Comparison of ENCODE assay signal across 11 mouse cellular contexts in genomic region chr6:122662551-122663264, GRCm38 (mm10). TPM values are rescaled to one million over a fixed set of nuclear protein-coding genes. Genes with fewer than 3 reads are reported as not detected.
DNase-seq lines count a peak whose midpoint lies in the region; ATAC-seq lines count a peak whose summit lies in the region.
"Had no signal": no experiment of that assay in that cellular context is flagged by ENCODE, and none has a peak within 500 bp of the region (broad histone marks: within the 10 kb centered on the region; RNA-seq: fewer than 3 reads in every experiment).

No protein-coding gene starts in this region.

- 23% methylated on average over 22 of the region's 22 CpGs for WGBS in neural tube, embryonic 12.5 days
- WGBS in stomach, embryonic 15.5 days, result 30% methylated on average over 22 of the region's 22 CpGs

- no peak overlapping the region for H3K9ac ChIP-seq in neural tube, embryonic 12.5 days
- no peak overlapping the region for H3K9ac ChIP-seq in stomach, embryonic 15.5 days
- H3K9ac ChIP-seq: embryonic facial prominence, embryonic 12.5 days; limb, embryonic 12.5 days had no signal

- peaks cover 24% of the 10 kb centered on the region for H3K27me3 ChIP-seq in neural tube, embryonic 12.5 days (replicated peaks)
- H3K27me3 ChIP-seq in stomach, embryonic 15.5 days (replicated peaks), result no peaks in the 10 kb centered on the region

- H3K4me2 ChIP-seq in neural tube, embryonic 12.5 days (replicated peaks), result 0 out of 2 replicates have a peak overlapping the region, but pooled peaks have one; percentile 19
- peak overlapping the region; percentile 4; the same call in 1 of the 2 replicates for H3K4me2 ChIP-seq in stomach, embryonic 15.5 days
- H3K4me2 ChIP-seq: embryonic facial prominence, embryonic 12.5 days; limb, embryonic 12.5 days had no signal

- H3K9me3 ChIP-seq in neural tube, embryonic 12.5 days, result no peaks in the 10 kb centered on the region
- H3K9me3 ChIP-seq in stomach, embryonic 15.5 days, result no peaks in the 10 kb centered on the region
- H3K9me3 ChIP-seq: embryonic facial prominence, embryonic 12.5 days; limb, embryonic 12.5 days had no signal

- ATAC-seq in neural tube, embryonic 12.5 days (ENCODE audit: low FRiP score, low read depth), result no peak
- peak; percentile 45; the same call in 1 of the 2 replicates for ATAC-seq in stomach, embryonic 15.5 days (ENCODE audit: insufficient read depth, low FRiP score, low read depth)

- no peak overlapping the region for H3K27ac ChIP-seq in neural tube, embryonic 12.5 days
- no peak overlapping the region for H3K27ac ChIP-seq in stomach, embryonic 15.5 days
- H3K27ac ChIP-seq: embryonic facial prominence, embryonic 12.5 days; limb, embryonic 12.5 days had no signal

- no peaks in the 10 kb centered on the region for H3K36me3 ChIP-seq in neural tube, embryonic 12.5 days
- H3K36me3 ChIP-seq in stomach, embryonic 15.5 days, result no peaks in the 10 kb centered on the region
- H3K36me3 ChIP-seq: embryonic facial prominence, embryonic 12.5 days; limb, embryonic 12.5 days had no signal

- peak; percentile 62 for DNase-seq in adrenal gland, postnatal 10 days
- DNase-seq in adrenal gland, adult 8-10 months, result no peak
- DNase-seq in neural tube, embryonic 10.5 days (ENCODE audit: extremely low spot score, low spot score), result no peak
- DNase-seq in kidney, postnatal 10 days, result peak; percentile 83
- DNase-seq in gastrocnemius, adult 8-10 months (ENCODE audit: low spot score in 2 of 2), result no peak
- no peak for DNase-seq in gastrocnemius, adult 18-20 months (ENCODE audit: low spot score)

- H3K4me3 ChIP-seq in neural tube, embryonic 12.5 days, result no peak overlapping the region
- H3K4me3 ChIP-seq in stomach, embryonic 15.5 days (replicated peaks), result no peak overlapping the region
- H3K4me3 ChIP-seq: embryonic facial prominence, embryonic 12.5 days; limb, embryonic 12.5 days had no signal

- peaks cover 6% of the 10 kb centered on the region for H3K4me1 ChIP-seq in neural tube, embryonic 12.5 days
- H3K4me1 ChIP-seq in stomach, embryonic 15.5 days, result peaks cover 7% of the 10 kb centered on the region; the same call in 1 of the 2 replicates
- H3K4me1 ChIP-seq: embryonic facial prominence, embryonic 12.5 days had no signal

RNA-seq across cellular contexts. Expression of gene Dppa3, which starts 36.5 kb away (rescaled TPM):
- not detected for total RNA-seq in adrenal gland, postnatal 10 days (2021)
- not detected for total RNA-seq in adrenal gland, adult 8-10 months (2022)
- polyA plus RNA-seq in neural tube, embryonic 12.5 days (2016; fragmentation: Nextera tagmentation; extraction: Ambion mirVana), result not detected in 2 replicates
- polyA plus RNA-seq in stomach, embryonic 15.5 days (2015; fragmentation: Nextera tagmentation; extraction: Ambion mirVana), result not detected in 2 replicates
- not detected for total RNA-seq in gastrocnemius, adult 8-10 months (2022)
- total RNA-seq in gastrocnemius, adult 18-20 months (2021), result not detected
- total RNA-seq: hematopoietic stem cell, adult 5-6 weeks had no signal
- polyA plus RNA-seq: embryonic facial prominence, embryonic 12.5 days; limb, embryonic 12.5 days had no signal

RNA-seq across cellular contexts. Expression of gene Nanog, which starts 44.6 kb away (rescaled TPM):
- total RNA-seq in adrenal gland, postnatal 10 days (2021), result not detected
- total RNA-seq in adrenal gland, adult 8-10 months (2022), result not detected
- 0.09 and 0.17 TPM in 2 replicates for polyA plus RNA-seq in neural tube, embryonic 12.5 days (2016; fragmentation: Nextera tagmentation; extraction: Ambion mirVana)
- 0.08 and 0.46 TPM in 2 replicates for polyA plus RNA-seq in stomach, embryonic 15.5 days (2015; fragmentation: Nextera tagmentation; extraction: Ambion mirVana)
- not detected for total RNA-seq in gastrocnemius, adult 8-10 months (2022)
- not detected for total RNA-seq in gastrocnemius, adult 18-20 months (2021)
- total RNA-seq: hematopoietic stem cell, adult 5-6 weeks had no signal

RNA-seq across cellular contexts. Expression of gene Gdf3, which starts 52.8 kb away (rescaled TPM):
- total RNA-seq in adrenal gland, postnatal 10 days (2021), result not detected
- total RNA-seq in adrenal gland, adult 8-10 months (2022), result under 1 TPM; 0.14 to 0.48 (median 0.24) TPM
- not detected in 2 replicates for polyA plus RNA-seq in neural tube, embryonic 12.5 days (2016; fragmentation: Nextera tagmentation; extraction: Ambion mirVana)
- 0.22 and 0.27 TPM in 2 replicates for polyA plus RNA-seq in stomach, embryonic 15.5 days (2015; fragmentation: Nextera tagmentation; extraction: Ambion mirVana)
- total RNA-seq in gastrocnemius, adult 8-10 months (2022), result not detected
- not detected for total RNA-seq in gastrocnemius, adult 18-20 months (2021)
- polyA plus RNA-seq: embryonic facial prominence, embryonic 12.5 days; limb, embryonic 12.5 days had no signal

Comparison
In these comparisons a context has a peak if more than half of its experiments do, and no peak if none do; other contexts are left out.
1. DNase-seq: peak in adrenal gland, postnatal 10 days (single experiment) and kidney, postnatal 10 days (single experiment); none in adrenal gland, adult 8-10 months (single experiment), neural tube, embryonic 10.5 days (single experiment), gastrocnemius, adult 8-10 months (0 of 2) and gastrocnemius, adult 18-20 months (single experiment).